Mouse (Mus musculus): ENCODE results near the gene Otulinl.

DNA sequence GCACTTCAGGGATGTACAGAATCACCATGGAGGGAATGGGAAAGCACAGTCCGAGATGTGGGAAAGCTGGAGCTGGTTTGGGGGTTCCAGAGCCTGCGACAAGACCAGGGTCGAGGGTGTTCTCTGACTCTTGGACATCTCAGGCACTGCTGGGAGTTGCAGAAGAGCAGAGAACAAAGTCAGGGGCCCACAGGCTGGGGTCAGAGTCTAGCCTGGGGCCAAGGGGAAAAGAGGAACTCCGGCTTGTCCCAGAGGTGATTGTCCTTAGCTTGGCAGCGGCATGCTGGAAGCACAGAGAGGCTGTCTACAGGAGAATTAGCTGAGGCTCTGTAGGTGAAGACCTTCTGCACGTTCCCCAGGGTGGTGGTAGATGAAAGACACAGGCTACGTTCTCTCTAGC lies 37.3 kb upstream of the Otulinl start:
- TF ChIP-seq POLR2A (IDR thresholded peaks at IDR 0.05; ENCODE audit: low read depth, low read length) (no peak), CTCF (IDR thresholded peaks at IDR 0.05; ENCODE audit: extremely low read depth, insufficient read length, insufficient replicate concordance, low read depth, low read length) (no peak)

All from small intestine, adult 2 months (tissue).